Mouse (Mus musculus) ES-E14 (cell line): ENCODE results near the gene Nf2.

Source experiments
- CHD2 ChIP-seq: IDR thresholded peaks from 2 replicates; pipeline ENCODE4 v1.6.1; 2014; ENCODE audit warnings: mild to moderate bottlenecking, low read depth, low read length, inconsistent platforms
- HCFC1 ChIP-seq: IDR thresholded peaks from 2 replicates; pipeline ENCODE4 v1.6.1; 2012; ENCODE audit warnings: low read length, inconsistent platforms, borderline replicate concordance; ENCODE audit not compliant: insufficient read depth
- MAFK ChIP-seq: IDR thresholded peaks from 2 replicates; pipeline ENCODE4 v1.6.1; 2014; ENCODE audit warnings: mild to moderate bottlenecking, low read depth, low read length, inconsistent platforms; ENCODE audit not compliant: insufficient read depth

DNA sequence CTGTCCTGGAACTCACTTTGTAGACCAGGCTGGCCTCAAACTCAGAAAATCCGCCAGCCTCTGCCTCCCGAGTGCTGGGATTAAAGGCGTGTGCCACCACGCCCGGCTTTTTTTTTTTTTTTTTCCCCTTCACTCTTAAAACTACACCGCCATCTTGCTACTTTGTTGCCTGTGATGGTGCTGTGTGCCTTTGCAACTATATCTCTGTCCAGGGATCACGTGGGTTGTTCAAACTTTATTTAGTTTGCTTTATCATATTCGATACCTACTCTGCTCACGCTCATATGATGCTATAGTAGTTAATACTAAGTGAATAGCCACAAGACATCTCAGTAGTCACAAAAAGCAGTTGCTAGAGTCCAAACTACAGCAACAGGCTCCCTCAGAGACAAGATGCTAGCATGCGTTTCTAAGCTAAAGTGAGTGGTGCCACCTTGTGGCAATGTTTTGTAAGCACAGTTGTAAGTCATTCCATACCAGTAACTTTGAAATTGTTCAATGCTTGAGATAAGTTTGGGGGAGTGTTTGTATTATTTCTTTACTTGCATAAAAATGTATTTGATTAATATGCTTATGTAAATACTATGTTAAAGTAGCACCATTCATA lies 16.4 kb upstream of the Nf2 start:
- no peak for TF ChIP-seq MAFK
- TF ChIP-seq CHD2 = no peak
- no peak for TF ChIP-seq HCFC1
